Mouse (Mus musculus) R1 (cell line): ENCODE results near the gene Hist1h3f.

Experiments
- DNase-seq: peaks from one replicate; pipeline ENCODE4 v3.0.0-alpha.2; 2018; ENCODE audit warnings: low read depth, low spot score

The Hist1h3f gene

GRCm38 (mm10) chr13:23543965-23544786 lies at the start of gene Hist1h3f:
Gene Hist1h3f (plus strand): TSS chr13:23544052.
- DNase-seq, result peak; percentile 96

- DNase-seq, result peak; percentile 61
Observed at GRCm38 (mm10) chr13:23495526-23495925, 48.3 kb upstream of the Hist1h3f start.

GRCm38 (mm10) chr13:23497656-23498321 lies 46.1 kb upstream of the Hist1h3f start:
- DNase-seq, result peak; percentile 86

GRCm38 (mm10) chr13:23498653-23499052 lies 45.2 kb upstream of the Hist1h3f start:
- DNase-seq, result no peak

- DNase-seq, result peak; percentile 52
Observed at GRCm38 (mm10) chr13:23499943-23500342, 43.9 kb upstream of the Hist1h3f start.

- peak; percentile 92 for DNase-seq
Observed at GRCm38 (mm10) chr13:23500424-23501200, 43.2 kb upstream of the Hist1h3f start.

GRCm38 (mm10) chr13:23501511-23501910 lies 42.3 kb upstream of the Hist1h3f start:
- DNase-seq, result no peak

- DNase-seq, result no peak
Observed at GRCm38 (mm10) chr13:23502031-23502567, 41.8 kb upstream of the Hist1h3f start.

- DNase-seq, result no peak
Observed at GRCm38 (mm10) chr13:23502916-23503315, 40.9 kb upstream of the Hist1h3f start.

GRCm38 (mm10) chr13:23503797-23504196 lies 40.1 kb upstream of the Hist1h3f start:
- DNase-seq, result peak; percentile 88

- peak; percentile 76 for DNase-seq
Observed at GRCm38 (mm10) chr13:23505662-23506345, 38.0 kb upstream of the Hist1h3f start.

GRCm38 (mm10) chr13:23506351-23506750 lies 37.5 kb upstream of the Hist1h3f start:
- peak; percentile 83 for DNase-seq

GRCm38 (mm10) chr13:23506819-23507515 lies 36.9 kb upstream of the Hist1h3f start:
- peak; percentile 96 for DNase-seq

- DNase-seq, result peak; percentile 74
Observed at GRCm38 (mm10) chr13:23510127-23510526, 33.7 kb upstream of the Hist1h3f start.

GRCm38 (mm10) chr13:23513517-23513916 lies 30.3 kb upstream of the Hist1h3f start:
- peak; percentile 88 for DNase-seq

GRCm38 (mm10) chr13:23515281-23515680 lies 28.6 kb upstream of the Hist1h3f start:
- DNase-seq, result peak; percentile 80

- peak; percentile 80 for DNase-seq
Observed at GRCm38 (mm10) chr13:23515826-23516620, 27.8 kb upstream of the Hist1h3f start.

GRCm38 (mm10) chr13:23516822-23517602 lies 26.8 kb upstream of the Hist1h3f start:
- peak; percentile 78 for DNase-seq
